Mouse (Mus musculus) cortical plate, adult 2 months (tissue): ENCODE data around the gene Brinp2.

Source experiments
- CTCF ChIP-seq: fragments of 200-500 bp; IDR thresholded peaks from 2 replicates; pipeline ENCODE4 v1.5.1; 2011; ENCODE audit warnings: mild to moderate bottlenecking, control low read depth, low read length; ENCODE audit not compliant: insufficient read depth; ENCODE audit errors: extremely low read depth
- POLR2A ChIP-seq: fragments of 200-500 bp; IDR thresholded peaks from 2 replicates; pipeline ENCODE4 v1.6.1; 2011; ENCODE audit warnings: mild to moderate bottlenecking, low read length, control low read depth; ENCODE audit not compliant: insufficient read depth; ENCODE audit errors: extremely low read depth

- TF ChIP-seq CTCF: no peak
- no peak for TF ChIP-seq POLR2A
Measured at GRCm38 (mm10) chr1:158218294-158218693, 137.8 kb downstream of the Brinp2 start.
